Mouse (Mus musculus) midbrain, embryonic 12.5 days (tissue): ENCODE results near the gene Lgsn. TPM values are rescaled to one million over a fixed set of nuclear protein-coding genes. Genes with fewer than 3 reads are reported as not detected.

Experiments used
- ATAC-seq: fragments of 200-750 bp; cut with Nextera tagmentation; 2 replicates; pipeline ENCODE4 v1.8.0; 2017; ENCODE audit warnings: low read depth, moderate TSS enrichment, moderate library complexity; ENCODE audit not compliant: low FRiP score
- H3K27ac ChIP-seq: fragments of 300-500 bp; sonication (generic); replicated peaks from 2 replicates; pipeline ENCODE4 v1.5.1; 2016; ENCODE audit warnings: mild to moderate bottlenecking
- H3K27me3 ChIP-seq: fragments of 300-500 bp; sonication (generic); 2 replicates; pipeline ENCODE4 v1.6.1; 2016; ENCODE audit warnings: mild to moderate bottlenecking
- H3K36me3 ChIP-seq: fragments of 300-500 bp; sonication (generic); 2 replicates; pipeline ENCODE4 v1.6.1; 2016
- H3K4me1 ChIP-seq: fragments of 300-500 bp; sonication (generic); 2 replicates; pipeline ENCODE4 v1.6.1; 2016
- H3K4me2 ChIP-seq: fragments of 300-500 bp; sonication (generic); replicated peaks from 2 replicates; pipeline ENCODE4 v1.6.1; 2016; ENCODE audit warnings: mild to moderate bottlenecking, moderate library complexity
- H3K4me3 ChIP-seq: fragments of 300-500 bp; sonication (generic); 2 replicates; pipeline ENCODE4 v1.5.1; 2016; ENCODE audit warnings: mild to moderate bottlenecking
- H3K9ac ChIP-seq: fragments of 300-500 bp; sonication (generic); replicated peaks from 2 replicates; pipeline ENCODE4 v1.6.1; 2016; ENCODE audit warnings: mild to moderate bottlenecking, moderate library complexity
- H3K9me3 ChIP-seq: fragments of 300-500 bp; sonication (generic); 2 replicates; pipeline ENCODE4 v1.6.1; 2016; ENCODE audit warnings: mild to moderate bottlenecking
- WGBS: fragments of 180-500 bp; shearing (Covaris S2); methylation state at CpG from one replicate; pipeline ENCODE4 v1.1.7; 2016; 5-methylcytosine and 5-hydroxymethylcytosine counted together
- polyA plus RNA-seq: library from polyadenylated mRNA; unstranded; fragments of >200 nt; fragmentation: Nextera tagmentation; extraction: Ambion mirVana; gene quantifications from 2 replicates; pipeline ENCODE4 v1.2.1, GENCODE M21; 2016

Lgsn gene
- polyA plus RNA-seq, 1 experiment from 2014 or later, result not detected

- no peak for ATAC-seq
- no peaks in the 10 kb centered on the region for H3K4me1 ChIP-seq
- 90% methylated on average over 7 of the region's 7 CpGs for WGBS
Measured at GRCm38 (mm10) chr1:31165326-31166121, 10.7 kb upstream of the Lgsn start.

GRCm38 (mm10) chr1:31175401-31175800 lies 800 bp upstream of the Lgsn start:
- 76% methylated on average over 3 of the region's 3 CpGs for WGBS
- H3K4me2 ChIP-seq, result no peak overlapping the region
- ATAC-seq, result no peak

More at GRCm38 (mm10) chr1:31165326-31166121, 10.7 kb upstream of the Lgsn start:
- H3K36me3 ChIP-seq, result no peaks in the 10 kb centered on the region
- H3K9ac ChIP-seq, result no peak overlapping the region
- H3K27me3 ChIP-seq, result no peaks in the 10 kb centered on the region
- no peaks in the 10 kb centered on the region for H3K9me3 ChIP-seq
- no peak overlapping the region for H3K4me2 ChIP-seq
- H3K27ac ChIP-seq, result no peak overlapping the region
- no peak overlapping the region for H3K4me3 ChIP-seq

GRCm38 (mm10) chr1:31178264-31178663 lies 2.1 kb downstream of the Lgsn start:
- no peaks in the 10 kb centered on the region for H3K4me1 ChIP-seq
- H3K4me3 ChIP-seq, result no peak overlapping the region
- H3K27me3 ChIP-seq, result no peaks in the 10 kb centered on the region
- H3K4me2 ChIP-seq, result no peak overlapping the region
- no peak overlapping the region for H3K27ac ChIP-seq
- no peak overlapping the region for H3K9ac ChIP-seq
- H3K36me3 ChIP-seq, result no peaks in the 10 kb centered on the region
- H3K9me3 ChIP-seq, result no peaks in the 10 kb centered on the region
- ATAC-seq, result no peak
- WGBS, result 38% methylated on average over 1 of the region's 1 CpGs

More at GRCm38 (mm10) chr1:31175401-31175800, 800 bp upstream of the Lgsn start:
- H3K27me3 ChIP-seq, result no peaks in the 10 kb centered on the region
- H3K4me3 ChIP-seq, result no peak overlapping the region
- no peaks in the 10 kb centered on the region for H3K4me1 ChIP-seq
- no peak overlapping the region for H3K27ac ChIP-seq
- H3K9me3 ChIP-seq, result no peaks in the 10 kb centered on the region
- no peaks in the 10 kb centered on the region for H3K36me3 ChIP-seq
- H3K9ac ChIP-seq, result no peak overlapping the region

GRCm38 (mm10) chr1:31190237-31190866 lies 14.2 kb downstream of the Lgsn start:
- Histone ChIP-seq H3K4me1 (no peaks in the 10 kb centered on the region), H3K27me3 (no peaks in the 10 kb centered on the region), H3K27ac (no peak overlapping the region), H3K4me3 (no peak overlapping the region), H3K9me3 (no peaks in the 10 kb centered on the region), H3K4me2 (no peak overlapping the region), H3K36me3 (no peaks in the 10 kb centered on the region), H3K9ac (no peak overlapping the region)
- 87% methylated on average over 10 of the region's 10 CpGs for WGBS
- ATAC-seq, result no peak

GRCm38 (mm10) chr1:31195633-31196032 lies 19.4 kb downstream of the Lgsn start:
- no peaks in the 10 kb centered on the region for H3K9me3 ChIP-seq
- H3K9ac ChIP-seq, result no peak overlapping the region
- ATAC-seq, result no peak
- no peaks in the 10 kb centered on the region for H3K4me1 ChIP-seq
- H3K4me3 ChIP-seq, result no peak overlapping the region
- H3K4me2 ChIP-seq, result no peak overlapping the region
- 78% methylated on average over 1 of the region's 1 CpGs for WGBS
- no peaks in the 10 kb centered on the region for H3K27me3 ChIP-seq
- no peak overlapping the region for H3K27ac ChIP-seq
- no peaks in the 10 kb centered on the region for H3K36me3 ChIP-seq

- Histone ChIP-seq H3K4me3 (no peak overlapping the region), H3K9ac (no peak overlapping the region), H3K4me1 (no peaks in the 10 kb centered on the region), H3K36me3 (no peaks in the 10 kb centered on the region), H3K9me3 (no peaks in the 10 kb centered on the region), H3K27ac (no peak overlapping the region), H3K4me2 (no peak overlapping the region), H3K27me3 (no peaks in the 10 kb centered on the region)
- ATAC-seq, result no peak
- 92% methylated on average over 3 of the region's 3 CpGs for WGBS
Measured at GRCm38 (mm10) chr1:31196959-31197358, 20.8 kb downstream of the Lgsn start.

- Histone ChIP-seq H3K9me3 (no peaks in the 10 kb centered on the region), H3K27ac (no peak overlapping the region), H3K9ac (no peak overlapping the region), H3K4me1 (no peaks in the 10 kb centered on the region), H3K4me2 (no peak overlapping the region), H3K36me3 (no peaks in the 10 kb centered on the region), H3K27me3 (no peaks in the 10 kb centered on the region), H3K4me3 (no peak overlapping the region)
- WGBS, result 92% methylated on average over 10 of the region's 10 CpGs
- no peak for ATAC-seq
Measured at GRCm38 (mm10) chr1:31203771-31204170, 27.6 kb downstream of the Lgsn start.

- 85% methylated on average over 7 of the region's 7 CpGs for WGBS
- no peak for ATAC-seq
Measured at GRCm38 (mm10) chr1:31205346-31205745, 29.1 kb downstream of the Lgsn start.

GRCm38 (mm10) chr1:31205770-31206169 lies 29.6 kb downstream of the Lgsn start:
- Histone ChIP-seq H3K4me2 (no peak overlapping the region), H3K4me3 (no peak overlapping the region), H3K27ac (no peak overlapping the region), H3K36me3 (no peaks in the 10 kb centered on the region), H3K27me3 (no peaks in the 10 kb centered on the region), H3K9ac (no peak overlapping the region), H3K4me1 (no peaks in the 10 kb centered on the region), H3K9me3 (no peaks in the 10 kb centered on the region)
- no peak for ATAC-seq
- WGBS, result 85% methylated on average over 3 of the region's 3 CpGs

More at GRCm38 (mm10) chr1:31205346-31205745, 29.1 kb downstream of the Lgsn start:
- H3K27ac ChIP-seq, result no peak overlapping the region
- H3K9ac ChIP-seq, result no peak overlapping the region
- H3K4me3 ChIP-seq, result no peak overlapping the region
- no peaks in the 10 kb centered on the region for H3K27me3 ChIP-seq
- H3K4me2 ChIP-seq, result no peak overlapping the region
- no peaks in the 10 kb centered on the region for H3K9me3 ChIP-seq
- no peaks in the 10 kb centered on the region for H3K4me1 ChIP-seq
- no peaks in the 10 kb centered on the region for H3K36me3 ChIP-seq

GRCm38 (mm10) chr1:31210144-31210543 lies 33.9 kb downstream of the Lgsn start:
- H3K36me3 ChIP-seq, result no peaks in the 10 kb centered on the region
- H3K27me3 ChIP-seq, result no peaks in the 10 kb centered on the region
- H3K4me2 ChIP-seq, result no peak overlapping the region
- H3K9me3 ChIP-seq, result no peaks in the 10 kb centered on the region
- H3K4me3 ChIP-seq, result no peak overlapping the region
- ATAC-seq, result peak; percentile 80
- WGBS, result 4% methylated on average over 5 of the region's 5 CpGs
- H3K27ac ChIP-seq, result no peak overlapping the region
- no peak overlapping the region for H3K9ac ChIP-seq
- no peaks in the 10 kb centered on the region for H3K4me1 ChIP-seq

GRCm38 (mm10) chr1:31214831-31215230 lies 38.6 kb downstream of the Lgsn start:
- H3K9me3 ChIP-seq, result no peaks in the 10 kb centered on the region
- no peaks in the 10 kb centered on the region for H3K27me3 ChIP-seq
- H3K9ac ChIP-seq, result no peak overlapping the region
- no peak overlapping the region for H3K4me2 ChIP-seq
- H3K4me3 ChIP-seq, result no peak overlapping the region
- ATAC-seq, result no peak
- WGBS, result 85% methylated on average over 1 of the region's 1 CpGs
- no peaks in the 10 kb centered on the region for H3K36me3 ChIP-seq
- H3K27ac ChIP-seq, result no peak overlapping the region
- no peaks in the 10 kb centered on the region for H3K4me1 ChIP-seq

GRCm38 (mm10) chr1:31220599-31221250 lies 44.5 kb downstream of the Lgsn start:
- no peaks in the 10 kb centered on the region for H3K27me3 ChIP-seq
- H3K36me3 ChIP-seq, result no peaks in the 10 kb centered on the region
- no peaks in the 10 kb centered on the region for H3K9me3 ChIP-seq
- H3K4me3 ChIP-seq, result no peak overlapping the region
- no peaks in the 10 kb centered on the region for H3K4me1 ChIP-seq
- H3K9ac ChIP-seq, result no peak overlapping the region
- no peak overlapping the region for H3K27ac ChIP-seq
- 90% methylated on average over 4 of the region's 4 CpGs for WGBS
- no peak overlapping the region for H3K4me2 ChIP-seq
- ATAC-seq, result no peak
